Mouse (Mus musculus) cerebellum, adult 2 months (tissue): ENCODE results near the gene Bhlhe40. TPM values are rescaled to one million over a fixed set of nuclear protein-coding genes. Genes with fewer than 3 reads are reported as not detected.

ENCODE experiments used
- DNase-seq, 2 experiments: peaks; one replicate each; pipeline ENCODE4 v3.0.0; 2021
- H3K27ac ChIP-seq: fragments of 200-500 bp; 2 replicates; pipeline ENCODE4 v1.5.1; 2012; ENCODE audit warnings: low read length, control low read depth, inconsistent platforms; ENCODE audit not compliant: insufficient read depth
- H3K27me3 ChIP-seq: fragments of 200-500 bp; 2 replicates; pipeline ENCODE4 v1.6.1; 2012; ENCODE audit warnings: inconsistent platforms, mild to moderate bottlenecking, low read length, moderate library complexity; ENCODE audit not compliant: control insufficient read depth, insufficient read depth
- H3K4me1 ChIP-seq: fragments of 200-500 bp; 2 replicates; pipeline ENCODE4 v1.6.1; 2011; ENCODE audit warnings: low read length; ENCODE audit not compliant: control insufficient read depth, insufficient read depth
- H3K4me3 ChIP-seq: fragments of 200-500 bp; replicated peaks from 2 replicates; pipeline ENCODE3; 2011; ENCODE audit warnings: mild to moderate bottlenecking, low read depth, low read length, control low read depth; ENCODE audit not compliant: insufficient read depth
- CTCF ChIP-seq: fragments of 200-500 bp; IDR thresholded peaks from 2 replicates; pipeline ENCODE4 v1.5.1; 2011; ENCODE audit warnings: low read depth, mild to moderate bottlenecking, control low read depth, low read length, moderate library complexity, borderline replicate concordance; ENCODE audit not compliant: insufficient read depth
- POLR2A ChIP-seq: fragments of 200-500 bp; IDR thresholded peaks from 2 replicates; pipeline ENCODE4 v1.6.1; 2011; ENCODE audit warnings: low read length, control low read depth, borderline replicate concordance; ENCODE audit not compliant: insufficient read depth
- WGBS: fragments of 180-500 bp; shearing (Covaris S2); methylation state at CpG from one replicate; pipeline ENCODE4 v1.1.7; 2018; 5-methylcytosine and 5-hydroxymethylcytosine counted together
- polyA plus RNA-seq: library from polyadenylated mRNA; depleted of rRNA; stranded (reverse); fragments of >200 nt; gene quantifications from 2 replicates; pipeline ENCODE4 v1.2.3, GENCODE M21; 2012

Bhlhe40 gene
- polyA plus RNA-seq, 1 experiment, result 44.3 TPM

DNA sequence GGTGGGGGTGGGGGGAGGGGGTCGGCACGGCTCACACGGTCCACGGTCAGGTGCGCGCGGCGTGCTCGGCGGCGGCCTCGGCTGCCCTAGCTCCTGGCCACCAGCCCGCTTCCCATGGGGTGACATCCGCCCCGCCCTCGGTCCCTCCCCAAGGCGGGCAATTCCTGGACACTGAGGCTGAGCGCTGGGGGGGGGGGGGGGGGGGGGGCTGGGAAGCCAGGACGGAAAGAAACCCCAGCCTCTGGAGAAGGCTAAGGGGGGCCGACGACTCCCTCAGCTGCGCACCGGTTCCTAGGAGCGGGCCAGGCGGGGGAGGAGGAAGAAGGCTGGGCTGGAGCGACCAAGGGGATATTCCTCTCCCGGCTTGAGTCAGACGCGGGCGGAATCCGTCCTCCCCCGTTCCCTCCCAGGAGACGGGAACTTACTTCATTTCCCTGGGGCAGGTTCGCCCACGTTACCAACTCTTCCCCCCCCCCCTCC is 663 bp upstream of the Bhlhe40 start:
- Histone ChIP-seq H3K4me3 (peak overlapping the region; percentile 96), H3K27ac (peak overlapping the region; percentile 98), H3K27me3 (no peaks in the 10 kb centered on the region), H3K4me1 (peaks cover 6% of the 10 kb centered on the region)
- 0% methylated on average over 28 of the region's 35 CpGs for WGBS
- DNase-seq, result peak; percentile 88 to 92
- TF ChIP-seq CTCF, result no peak
- TF ChIP-seq POLR2A, result no peak; the same call in 1 of the 2 replicates

DNA sequence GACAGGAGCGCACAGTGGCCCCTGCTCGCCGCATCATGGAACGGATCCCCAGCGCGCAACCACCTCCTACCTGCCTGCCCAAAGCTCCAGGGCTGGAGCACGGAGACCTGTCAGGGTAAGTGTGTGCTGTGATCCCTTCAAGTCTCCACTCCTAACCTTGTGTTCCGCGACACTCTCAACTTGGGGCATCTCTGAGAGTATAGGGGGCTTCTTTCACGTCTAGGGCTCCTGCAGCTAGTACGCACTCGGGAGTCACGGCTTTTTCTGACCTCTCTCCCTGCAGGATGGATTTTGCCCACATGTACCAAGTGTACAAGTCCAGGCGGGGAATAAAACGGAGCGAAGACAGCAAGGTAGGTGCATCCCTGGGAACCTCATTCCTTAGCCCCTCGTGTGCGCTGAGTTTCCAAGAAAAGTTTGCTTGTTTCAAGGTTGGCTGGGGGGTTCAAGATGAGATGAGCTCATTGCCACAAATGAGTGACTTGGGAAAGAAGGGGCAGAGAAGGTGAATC is 505 bp downstream of the Bhlhe40 start:
- H3K27me3 ChIP-seq, result no peaks in the 10 kb centered on the region
- DNase-seq, result no peak
- TF ChIP-seq POLR2A (no peak), CTCF (no peak)
- peaks cover 9% of the 10 kb centered on the region for H3K4me1 ChIP-seq
- WGBS, result 0% methylated on average over 18 of the region's 18 CpGs
- peak overlapping the region; percentile 96 for H3K4me3 ChIP-seq
- peak overlapping the region; percentile 98 for H3K27ac ChIP-seq

DNA sequence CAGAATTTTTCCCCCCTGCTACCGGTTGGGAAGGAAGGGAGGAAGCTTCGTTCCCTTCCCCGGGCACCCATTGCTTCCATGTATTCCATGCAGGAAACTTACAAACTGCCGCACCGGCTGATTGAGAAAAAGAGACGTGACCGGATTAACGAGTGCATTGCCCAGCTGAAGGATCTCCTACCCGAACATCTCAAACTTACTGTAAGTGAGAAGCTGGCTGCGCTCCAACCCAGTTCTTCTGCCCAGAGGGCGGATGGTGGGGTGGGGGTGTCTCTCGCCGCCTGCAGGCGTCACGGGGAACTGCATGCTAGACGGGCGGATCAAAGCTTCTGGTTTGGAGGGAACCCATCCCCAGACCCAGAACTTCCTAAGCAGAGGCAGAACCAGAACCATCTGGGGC is 983 bp downstream of the Bhlhe40 start:
- H3K27me3 ChIP-seq, result no peaks in the 10 kb centered on the region
- TF ChIP-seq POLR2A (no peak), CTCF (peak; percentile 96)
- 0% methylated on average over 17 of the region's 17 CpGs for WGBS
- peak; percentile 88 to 94 for DNase-seq
- H3K27ac ChIP-seq, result peak overlapping the region; percentile 98
- H3K4me3 ChIP-seq, result peak overlapping the region; percentile 96
- peaks cover 9% of the 10 kb centered on the region for H3K4me1 ChIP-seq

DNA sequence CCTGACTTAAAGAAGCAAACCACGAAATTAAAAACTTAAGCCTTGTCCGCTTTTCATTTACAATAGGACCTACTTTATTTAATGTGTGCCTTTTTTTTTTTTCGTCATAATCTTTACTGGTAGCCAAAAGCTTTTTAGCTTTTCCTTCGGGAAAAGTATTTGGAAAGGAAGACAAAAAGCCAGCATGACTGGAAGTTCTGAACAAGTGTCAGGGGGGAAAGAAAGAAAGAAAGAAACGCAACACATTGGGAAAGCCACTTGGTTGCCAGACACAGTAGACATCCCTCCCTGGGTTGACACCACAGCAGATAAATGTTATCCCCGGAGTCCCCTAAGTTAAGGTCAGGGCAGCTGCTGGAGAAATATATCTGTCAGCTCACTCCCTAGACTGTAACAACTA is 1.5 kb downstream of the Bhlhe40 start:
- 35% methylated on average over 6 of the region's 6 CpGs for WGBS
- peaks cover 9% of the 10 kb centered on the region for H3K4me1 ChIP-seq
- no peak overlapping the region; the same call in 1 of the 2 replicates for H3K27ac ChIP-seq
- H3K4me3 ChIP-seq, result peak overlapping the region; percentile 96
- no peak for TF ChIP-seq POLR2A
- H3K27me3 ChIP-seq, result no peaks in the 10 kb centered on the region
- no peak for DNase-seq

DNA sequence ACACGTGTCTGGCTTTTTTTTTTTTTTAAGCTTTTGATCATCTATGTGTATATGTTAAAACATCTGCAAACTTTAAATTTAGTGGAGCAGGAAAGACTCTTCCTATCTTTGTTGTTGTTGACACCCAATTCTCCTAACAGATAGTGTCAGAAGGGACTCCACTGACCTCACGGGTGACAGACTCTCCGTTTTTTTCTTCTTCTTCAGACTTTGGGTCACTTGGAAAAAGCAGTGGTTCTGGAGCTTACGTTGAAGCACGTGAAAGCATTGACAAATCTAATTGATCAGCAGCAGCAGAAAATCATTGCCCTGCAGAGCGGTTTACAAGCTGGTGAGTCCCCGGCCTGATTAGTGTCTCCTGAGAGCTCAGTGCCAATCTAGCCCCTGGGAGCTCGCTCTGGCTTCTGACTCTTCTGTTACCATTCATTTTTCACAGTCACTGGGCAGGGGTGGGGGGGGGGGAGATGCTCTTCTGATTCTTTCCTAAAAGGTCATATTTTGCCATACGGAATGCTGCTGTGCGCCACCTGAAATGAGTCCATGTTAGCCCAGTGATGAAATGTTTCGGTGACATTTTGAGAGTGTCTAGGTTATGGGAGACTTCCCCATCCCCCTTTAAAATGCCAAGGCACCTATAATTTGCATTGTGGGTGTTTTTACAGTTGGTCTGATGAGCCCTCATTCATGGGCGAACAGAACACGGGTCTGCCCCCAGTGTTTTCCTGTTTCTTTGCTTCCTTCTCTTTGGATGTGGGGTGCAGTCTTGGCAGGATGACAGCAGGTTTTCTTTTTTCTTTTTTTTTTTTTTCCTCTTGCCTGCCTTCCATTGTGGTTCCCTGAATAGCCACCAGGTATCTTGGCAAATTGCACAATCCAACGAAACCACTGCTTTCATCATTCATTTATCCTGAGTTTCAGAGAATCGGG is 2.1 kb downstream of the Bhlhe40 start:
- WGBS, result 28% methylated on average over 15 of the region's 15 CpGs
- TF ChIP-seq CTCF, result no peak
- Histone ChIP-seq H3K27ac (no peak overlapping the region), H3K4me3 (peak overlapping the region; percentile 57), H3K27me3 (no peaks in the 10 kb centered on the region), H3K4me1 (peaks cover 11% of the 10 kb centered on the region)
- peak; percentile 26 to 33 for DNase-seq

DNA sequence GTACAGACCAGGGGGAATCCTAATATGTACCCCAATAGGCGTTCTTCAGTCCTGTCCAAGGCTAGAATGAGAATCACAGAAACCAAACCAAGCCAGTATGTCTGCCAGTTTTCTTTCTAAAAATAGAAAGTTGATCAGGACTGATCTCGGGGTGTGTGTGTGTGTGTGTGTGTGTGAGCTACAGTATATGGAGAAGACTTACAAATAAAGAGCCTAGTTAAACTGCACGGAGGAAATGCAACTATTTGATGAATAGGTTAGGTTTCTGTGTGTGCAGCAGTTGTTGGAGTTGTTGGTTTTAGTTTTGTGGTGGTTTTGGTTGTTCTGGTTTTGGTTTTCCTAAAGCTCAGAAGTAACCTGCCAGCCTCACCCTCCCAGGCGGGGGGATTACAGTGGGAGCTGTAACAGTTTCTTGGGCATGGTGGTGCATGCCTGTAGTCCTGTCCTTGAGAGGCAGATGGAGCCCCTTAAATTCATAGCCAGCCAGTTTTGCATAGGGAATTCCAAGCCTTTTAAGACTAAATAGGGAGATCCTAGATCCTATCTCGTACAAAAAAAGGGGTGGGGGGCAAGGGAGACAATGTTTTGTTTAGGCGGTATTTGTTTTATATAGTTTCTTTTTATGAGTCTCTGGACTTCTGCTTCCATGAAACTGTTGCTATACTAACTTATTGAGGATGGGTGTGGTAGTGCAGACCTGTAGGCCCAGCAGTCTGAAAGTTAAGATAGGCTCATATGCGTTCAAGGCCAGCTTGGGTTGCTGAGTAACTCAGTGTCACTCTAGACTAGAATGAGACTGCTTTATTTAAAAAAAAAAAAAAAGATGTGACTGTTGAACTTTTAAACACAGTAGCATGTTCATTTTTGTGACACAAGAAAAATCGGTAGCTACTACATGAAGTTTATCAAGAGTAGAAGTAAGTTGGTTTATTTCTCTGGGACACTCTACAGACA is 3.1 kb downstream of the Bhlhe40 start:
- Histone ChIP-seq H3K4me3 (peak overlapping the region; percentile 57), H3K27ac (no peak overlapping the region), H3K27me3 (no peaks in the 10 kb centered on the region), H3K4me1 (peaks cover 9% of the 10 kb centered on the region)
- WGBS, result 64% methylated on average over 8 of the region's 8 CpGs
- DNase-seq, result no peak
- TF ChIP-seq POLR2A (no peak), CTCF (no peak)

DNA sequence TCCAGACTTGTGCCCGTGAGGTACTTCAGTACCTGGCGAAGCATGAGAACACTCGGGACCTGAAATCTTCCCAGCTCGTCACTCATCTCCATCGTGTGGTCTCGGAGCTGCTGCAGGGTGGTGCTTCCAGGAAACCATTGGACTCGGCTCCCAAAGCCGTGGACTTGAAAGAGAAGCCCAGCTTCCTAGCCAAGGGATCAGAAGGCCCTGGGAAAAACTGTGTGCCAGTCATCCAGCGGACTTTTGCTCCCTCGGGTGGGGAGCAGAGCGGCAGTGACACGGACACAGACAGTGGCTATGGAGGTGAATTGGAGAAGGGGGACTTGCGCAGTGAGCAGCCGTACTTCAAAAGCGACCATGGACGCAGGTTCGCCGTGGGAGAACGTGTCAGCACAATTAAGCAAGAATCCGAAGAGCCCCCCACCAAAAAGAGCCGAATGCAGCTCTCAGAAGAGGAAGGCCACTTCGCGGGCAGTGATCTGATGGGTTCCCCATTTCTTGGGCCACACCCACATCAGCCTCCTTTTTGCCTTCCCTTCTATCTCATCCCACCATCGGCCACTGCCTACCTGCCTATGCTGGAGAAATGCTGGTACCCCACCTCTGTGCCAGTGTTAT is 4.2 kb downstream of the Bhlhe40 start:
- H3K4me3 ChIP-seq, result peak overlapping the region; percentile 12
- peaks cover 12% of the 10 kb centered on the region for H3K4me1 ChIP-seq
- peak; percentile 17 to 27 for DNase-seq
- 79% methylated on average over 24 of the region's 24 CpGs for WGBS
- H3K27ac ChIP-seq, result no peak overlapping the region
- TF ChIP-seq POLR2A (no peak), CTCF (no peak)
- H3K27me3 ChIP-seq, result no peaks in the 10 kb centered on the region
